Mouse (Mus musculus): Measurements from ENCODE around the gene Hist1h3e.

GRCm38 (mm10) chr13:23595622-23596372 lies 33.6 kb upstream of the Hist1h3e start:
- TF ChIP-seq GATA1 (IDR thresholded peaks at IDR 0.05; ENCODE audit: borderline replicate concordance, low read length) (no peak), FLI1 (IDR thresholded peaks at IDR 0.05; ENCODE audit: low read length) (no peak)

Data from megakaryocyte, embryonic 14.5 days (primary cell).